Mouse (Mus musculus): ENCODE measurements around the gene Bcl2l2. TPM values are rescaled to one million over a fixed set of nuclear protein-coding genes. Genes with fewer than 3 reads are reported as not detected.

Gene Bcl2l2
- 0.95 TPM for polyA plus RNA-seq (2017; shearing (Covaris generic))

GRCm38 (mm10) chr14:54883154-54884021, at the start of gene Bcl2l2, which contains the start of gene Gm20521:
Gene Bcl2l2 (plus strand): TSS chr14:54883377.
Gene Gm20521 (plus strand): TSS chr14:54883441.

GRCm38 (mm10) chr14:54870861-54871260, 12.3 kb upstream of the Bcl2l2 start, which contains the start of gene Homez:
Gene Homez (minus strand): TSS chr14:54870961.

GRCm38 (mm10) chr14:54877048-54877715, 6.0 kb upstream of the Bcl2l2 start, which contains the start of gene Ppp1r3e:
Gene Ppp1r3e (minus strand): TSS chr14:54877550.

GRCm38 (mm10) chr14:54892200-54892599, 9.0 kb downstream of the Bcl2l2 start, which contains the start of gene Pabpn1:
Gene Pabpn1 (plus strand): TSS chr14:54892500.

GRCm38 (mm10) chr14:54912886-54913285, 29.7 kb downstream of the Bcl2l2 start, which contains the start of gene Slc22a17:
Gene Slc22a17 (minus strand): TSS chr14:54913132.

GRCm38 (mm10) chr14:54925349-54926342, 42.5 kb downstream of the Bcl2l2 start, which contains the start of gene Efs:
Gene Efs (minus strand): TSS chr14:54926126.

GRCm38 (mm10) chr14:54932645-54933150, 49.5 kb downstream of the Bcl2l2 start, which contains the start of gene Il25:
Gene Il25 (plus strand): TSS chr14:54932695.

GRCm38 (mm10) chr14:54935904-54936830, 53.0 kb downstream of the Bcl2l2 start, which contains the start of gene Cmtm5:
Gene Cmtm5 (plus strand): TSS chr14:54936261.

Other genes starting within 250 kb of the Bcl2l2 start
- not detected for gene Gm17606, start 242.4 kb upstream of the Bcl2l2 start, polyA plus RNA-seq (2017; shearing (Covaris generic))
- 0.49 TPM for gene Cdh24, start 242.0 kb upstream of the Bcl2l2 start, polyA plus RNA-seq (2017; shearing (Covaris generic))
- gene 1700123O20Rik, start 197.2 kb upstream of the Bcl2l2 start, polyA plus RNA-seq (2017; shearing (Covaris generic)) = 91.3 TPM
- gene Acin1, start 196.4 kb upstream of the Bcl2l2 start, polyA plus RNA-seq (2017; shearing (Covaris generic)) = 116 TPM
- not detected for gene Gm29776, start 184.5 kb upstream of the Bcl2l2 start, polyA plus RNA-seq (2017; shearing (Covaris generic))
- gene Cebpe, start 171.2 kb upstream of the Bcl2l2 start, polyA plus RNA-seq (2017; shearing (Covaris generic)) = not detected
- gene Slc7a8, start 101.4 kb upstream of the Bcl2l2 start, polyA plus RNA-seq (2017; shearing (Covaris generic)) = 0.37 TPM
- gene Rnf212b, start 69.2 kb upstream of the Bcl2l2 start, polyA plus RNA-seq (2017; shearing (Covaris generic)) = not detected
- 10.3 TPM for gene Homez, start 12.4 kb upstream of the Bcl2l2 start, polyA plus RNA-seq (2017; shearing (Covaris generic))
- gene Ppp1r3e, start 5.8 kb upstream of the Bcl2l2 start, polyA plus RNA-seq (2017; shearing (Covaris generic)) = 0.54 TPM
- gene Gm20521, start 64 bp downstream of the Bcl2l2 start, polyA plus RNA-seq (2017; shearing (Covaris generic)) = not detected
- gene Pabpn1, start 9.1 kb downstream of the Bcl2l2 start, polyA plus RNA-seq (2017; shearing (Covaris generic)) = 26.4 TPM
- 1.0 TPM for gene Slc22a17, start 29.8 kb downstream of the Bcl2l2 start, polyA plus RNA-seq (2017; shearing (Covaris generic))
- gene Efs, start 42.7 kb downstream of the Bcl2l2 start, polyA plus RNA-seq (2017; shearing (Covaris generic)) = not detected
- not detected for gene Il25, start 49.3 kb downstream of the Bcl2l2 start, polyA plus RNA-seq (2017; shearing (Covaris generic))
- not detected for gene Cmtm5, start 52.9 kb downstream of the Bcl2l2 start, polyA plus RNA-seq (2017; shearing (Covaris generic))
- not detected for gene Myh6, start 83.5 kb downstream of the Bcl2l2 start, polyA plus RNA-seq (2017; shearing (Covaris generic))
- not detected for gene Gm17428, start 93.6 kb downstream of the Bcl2l2 start, polyA plus RNA-seq (2017; shearing (Covaris generic))
- gene Myh7, start 111.2 kb downstream of the Bcl2l2 start, polyA plus RNA-seq (2017; shearing (Covaris generic)) = not detected
- 134 TPM for gene Ngdn, start 132.1 kb downstream of the Bcl2l2 start, polyA plus RNA-seq (2017; shearing (Covaris generic))
- 12.6 TPM for gene Zfhx2, start 208.9 kb downstream of the Bcl2l2 start, polyA plus RNA-seq (2017; shearing (Covaris generic))
- 14.7 TPM for gene Thtpa, start 211.4 kb downstream of the Bcl2l2 start, polyA plus RNA-seq (2017; shearing (Covaris generic))
- 159 TPM for gene Ap1g2, start 223.2 kb downstream of the Bcl2l2 start, polyA plus RNA-seq (2017; shearing (Covaris generic))
- not detected for gene Jph4, start 233.6 kb downstream of the Bcl2l2 start, polyA plus RNA-seq (2017; shearing (Covaris generic))

All from activated CD4-positive, CD25-positive, alpha-beta regulatory T cell, adult 9 weeks (primary cell).